Mouse (Mus musculus) liver (tissue): ENCODE measurements around the gene Lig3.
A peak's percentile ranks its signal among the peaks of the same experiment; 100 is the strongest.

Experiments used
- DNase-seq: peaks from one replicate; pipeline ENCODE4 v3.0.0-alpha.2; 2020; ENCODE audit warnings: mixed read lengths

The Lig3 gene

DNA sequence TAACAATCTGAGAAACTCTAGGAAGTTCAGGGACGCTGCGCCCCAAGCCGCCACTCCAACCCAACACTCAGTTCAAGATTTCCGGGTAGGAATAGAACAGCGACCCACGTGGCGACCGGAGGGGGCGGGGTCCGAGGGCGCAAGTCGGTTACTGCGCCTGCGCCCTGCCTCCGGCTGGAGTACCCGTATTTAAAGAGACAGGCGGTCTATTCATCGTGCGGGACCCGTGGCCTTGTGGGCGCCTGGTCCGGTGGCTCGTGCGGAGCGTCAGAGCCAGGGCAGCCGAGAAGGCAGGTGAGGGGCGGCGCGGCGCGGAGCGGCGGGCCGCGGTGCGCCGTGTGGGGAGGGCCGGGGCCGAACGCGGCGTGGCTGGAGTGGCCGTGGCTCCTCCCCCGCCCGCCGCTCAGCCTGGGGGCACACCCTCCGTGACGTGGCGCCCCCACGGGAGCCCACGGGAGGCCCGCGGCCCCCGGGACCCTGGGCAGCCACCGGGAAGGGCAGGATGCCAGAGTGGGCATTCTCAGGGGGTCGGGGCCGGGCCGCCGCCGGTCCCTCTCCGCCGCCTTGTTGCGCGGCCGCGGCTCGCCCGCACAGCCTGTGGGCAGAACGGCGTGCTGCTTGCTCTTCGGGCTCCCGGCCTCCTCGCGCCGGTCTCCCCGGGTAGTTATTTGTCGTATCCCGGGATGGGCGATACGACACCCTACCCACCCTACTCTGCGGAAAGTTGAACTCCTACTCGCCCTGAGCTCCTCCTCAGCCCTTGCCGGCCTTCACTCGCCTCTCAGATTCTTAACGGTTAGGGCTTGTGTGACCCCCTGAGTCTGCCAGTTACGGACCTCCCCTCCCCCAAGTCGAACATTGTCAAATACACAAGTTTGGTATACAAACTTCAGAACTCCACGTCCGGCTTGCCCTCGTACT is at the start of gene Lig3:
TSS of gene Lig3 (plus strand) at position 126 of the 921 bp plus-strand sequence.
- DNase-seq: peak; percentile 93

DNA sequence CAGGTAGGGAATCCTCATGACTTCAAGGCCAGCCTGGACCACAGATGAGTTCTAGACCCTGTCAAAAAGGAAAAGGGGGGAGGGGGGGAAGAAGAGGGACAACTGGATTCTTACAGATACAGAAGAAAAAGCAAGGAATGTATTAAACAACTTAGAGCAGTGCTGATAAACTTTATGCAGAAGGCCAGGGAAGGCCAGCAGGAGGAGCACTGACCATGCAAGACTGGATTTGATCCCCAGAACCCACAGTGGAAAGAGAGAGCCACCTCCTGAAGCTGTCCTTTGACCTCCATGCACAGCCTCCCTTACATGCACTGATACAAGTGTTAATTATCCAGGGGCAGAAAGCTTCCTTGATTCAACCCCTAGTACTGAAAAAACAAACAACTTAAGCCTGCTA is 46.7 kb upstream of the Lig3 start:
- no peak for DNase-seq

DNA sequence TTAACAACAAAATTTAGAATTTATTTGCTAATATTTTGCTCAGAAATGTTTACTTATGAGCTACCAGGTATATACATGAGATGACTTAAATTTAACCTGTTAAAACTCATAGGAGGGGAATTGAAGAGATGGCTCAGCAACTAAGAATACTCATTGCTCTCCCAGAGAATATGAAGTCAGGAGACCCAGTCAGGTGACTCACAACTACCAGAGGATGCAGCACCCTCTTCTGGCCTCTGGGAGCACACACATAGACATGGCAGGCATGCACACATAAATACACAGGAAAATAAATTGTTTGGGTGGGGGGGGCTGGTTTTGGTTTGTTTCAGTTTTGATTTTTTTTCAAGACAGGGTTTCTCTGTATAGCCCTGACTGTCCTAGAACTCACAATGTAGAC is 41.9 kb upstream of the Lig3 start:
- DNase-seq: no peak

DNA sequence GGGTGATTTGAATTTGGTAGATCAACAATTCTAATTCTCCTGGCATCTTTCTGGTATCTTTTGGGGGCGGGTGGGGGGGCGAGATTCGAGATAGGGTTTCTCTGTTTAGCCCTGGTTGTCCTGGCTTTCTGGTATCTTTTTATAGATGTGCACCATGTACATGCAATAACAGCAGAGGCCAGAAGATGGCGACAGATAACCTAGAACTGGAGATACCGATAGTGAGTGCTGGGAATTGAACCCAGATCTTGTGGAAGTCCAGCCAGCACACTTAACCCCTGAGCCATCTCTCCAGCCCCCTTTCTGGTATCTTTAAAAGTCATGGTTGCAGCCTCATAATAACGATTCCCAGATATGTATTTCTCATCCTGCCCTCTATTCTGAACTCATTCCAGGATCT is 34.8 kb upstream of the Lig3 start:
- DNase-seq: peak; percentile 69

DNA sequence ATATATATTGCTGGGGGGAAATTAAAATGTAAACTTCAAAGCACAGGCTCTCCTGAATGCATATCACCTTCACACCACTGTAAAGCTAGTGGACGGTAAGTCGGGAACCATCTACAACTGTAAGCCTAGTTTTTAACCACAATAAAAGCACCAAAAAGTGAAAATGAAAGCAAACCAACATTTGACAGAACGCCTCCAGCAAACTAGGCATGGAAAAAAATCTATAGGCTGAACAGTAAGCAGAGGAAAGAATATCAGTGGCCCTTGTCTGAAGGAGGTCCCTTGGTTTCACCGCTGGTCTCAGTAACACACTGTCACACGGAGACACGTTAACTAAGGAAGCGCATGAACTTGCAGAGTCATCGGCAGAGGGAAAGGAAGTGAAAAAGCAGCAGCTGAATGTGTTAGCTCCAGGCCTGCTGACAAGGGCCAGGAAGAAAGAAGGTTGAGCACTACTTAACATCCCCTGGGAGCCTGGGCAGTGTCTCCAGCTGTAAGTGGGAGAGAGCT is 34.0 kb upstream of the Lig3 start:
- DNase-seq: peak; percentile 49

DNA sequence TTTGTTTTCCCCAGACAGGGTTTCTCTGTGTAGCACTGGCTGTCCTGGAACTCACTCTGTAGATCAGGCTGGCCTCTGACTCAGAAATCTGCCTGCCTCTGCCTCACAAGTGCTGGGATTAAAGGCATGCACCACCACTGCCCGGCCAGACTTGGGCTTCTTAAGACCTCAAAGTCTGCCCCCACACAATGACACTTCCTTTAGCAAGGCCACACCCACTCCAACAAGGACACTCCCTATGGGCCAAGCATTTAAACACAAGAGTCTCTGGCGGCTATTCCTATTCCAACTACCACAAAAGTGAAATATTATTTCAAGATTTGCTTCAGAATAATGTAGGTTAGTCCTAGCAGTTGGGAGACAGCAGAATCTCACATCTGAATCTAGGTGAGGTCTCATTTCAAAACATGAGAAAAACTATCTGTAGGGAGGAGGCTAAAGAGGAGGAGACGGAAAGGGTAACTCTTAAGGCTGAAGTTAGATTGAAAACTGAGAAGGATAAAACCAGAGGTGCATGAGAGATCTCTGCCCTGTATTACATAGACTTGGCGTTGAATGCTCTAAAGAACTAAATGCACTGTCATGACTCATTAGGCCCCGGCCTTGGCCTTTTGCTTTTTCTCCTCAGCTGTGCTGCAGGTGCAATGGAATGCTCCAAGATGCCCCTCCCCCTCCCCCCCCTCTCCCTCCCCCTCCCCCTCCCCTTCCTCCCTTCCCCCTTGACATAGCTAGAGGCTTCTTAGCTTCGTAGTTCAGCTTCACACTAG is 28.4 kb upstream of the Lig3 start:
- no peak for DNase-seq

DNA sequence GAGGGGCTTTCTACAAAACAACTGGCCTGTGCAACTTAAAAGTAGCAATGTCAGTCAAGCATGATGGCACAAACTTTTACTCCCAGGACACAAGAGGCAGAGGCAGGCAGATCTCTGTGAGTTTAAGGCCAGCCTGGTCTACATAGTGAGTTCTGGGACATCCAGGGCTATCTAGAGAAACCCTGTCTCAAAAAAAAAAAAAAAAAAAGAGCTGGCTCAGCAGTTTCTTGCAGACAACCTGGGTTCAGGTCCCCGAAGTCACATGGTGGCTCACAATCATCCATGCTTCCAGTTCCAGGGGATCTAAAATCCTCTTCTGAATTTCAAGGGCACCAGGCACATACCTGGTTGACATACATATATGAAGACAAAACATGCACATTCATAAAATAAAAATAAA is 25.0 kb upstream of the Lig3 start:
- no peak for DNase-seq

DNA sequence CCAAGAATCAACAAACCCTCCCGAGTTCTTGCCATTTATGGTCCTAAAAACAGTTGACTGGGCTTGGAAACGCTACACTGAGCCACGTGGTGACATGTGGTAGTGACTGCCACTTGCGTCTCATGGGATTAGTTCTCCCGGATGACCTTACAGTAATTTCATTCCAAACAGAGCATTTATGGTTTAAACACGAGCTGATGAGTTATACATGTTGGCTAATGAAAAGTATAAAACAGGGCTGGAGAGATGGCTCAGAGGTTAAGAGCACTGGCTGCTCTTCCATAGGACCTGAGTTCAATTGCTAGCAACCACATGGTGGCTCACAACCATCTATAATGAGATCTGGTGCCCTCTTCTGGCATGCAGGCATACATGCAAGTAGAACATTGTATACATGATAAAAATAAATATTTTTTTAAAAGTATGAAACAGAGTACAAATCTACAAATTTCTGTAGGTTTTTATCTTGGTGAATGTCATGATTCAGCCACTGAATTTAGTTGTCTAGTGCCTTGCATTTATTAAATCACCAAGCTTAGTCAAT is 18.6 kb upstream of the Lig3 start:
- no peak for DNase-seq

DNA sequence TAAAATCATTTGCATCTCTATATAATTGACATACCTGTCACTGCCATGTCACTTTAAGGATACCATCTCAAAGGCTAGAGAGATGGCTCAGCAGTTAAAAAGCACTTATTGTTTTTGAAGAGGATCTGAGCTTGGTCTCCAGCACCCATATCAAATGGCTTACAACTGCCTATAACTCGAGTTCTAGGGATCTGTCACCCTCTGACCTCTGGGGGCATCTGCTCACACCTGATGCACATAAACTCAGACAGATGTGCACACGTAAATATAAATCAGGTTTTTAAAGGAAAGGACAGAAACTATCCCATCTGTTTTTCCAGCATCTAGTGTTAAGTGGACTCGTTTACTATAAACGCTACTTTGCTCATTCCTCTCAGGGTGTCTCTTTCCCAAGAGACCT is 17.6 kb upstream of the Lig3 start:
- no peak for DNase-seq

DNA sequence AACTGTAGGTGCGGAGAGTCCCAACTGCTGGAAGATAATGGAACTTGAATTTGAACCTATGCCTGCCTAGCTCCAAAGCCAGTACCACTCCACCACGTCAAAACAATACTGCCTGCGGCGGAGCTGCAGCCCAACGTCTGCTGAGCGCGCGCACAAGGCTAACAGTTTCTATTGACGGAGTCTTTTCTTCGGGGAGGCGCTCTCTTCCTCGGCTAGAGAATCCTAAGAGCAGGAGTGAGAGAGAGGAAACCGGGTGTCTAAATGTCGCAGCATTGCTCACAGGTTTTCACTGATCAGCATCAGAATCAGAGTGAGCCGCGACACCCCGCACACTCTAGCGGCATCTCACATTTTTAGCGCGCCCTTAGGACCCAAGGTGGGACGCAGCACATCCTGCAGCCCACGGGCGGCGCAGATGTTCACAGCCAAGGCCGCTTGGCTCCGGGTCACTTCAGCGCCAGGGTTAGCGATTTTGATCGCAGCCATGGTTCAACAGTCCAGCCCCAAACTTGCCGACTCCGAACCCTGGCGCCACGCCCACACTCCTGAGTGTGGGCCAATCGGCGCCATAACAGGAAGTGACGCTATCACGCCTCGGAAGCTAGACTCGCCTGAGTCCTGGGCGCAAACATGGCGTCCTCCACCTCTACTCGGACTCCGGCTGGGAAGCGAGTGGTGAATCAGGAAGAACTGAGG is 17.0 kb upstream of the Lig3 start, which contains the start of the genes Cct6b and Zfp830:
TSS of gene Cct6b (minus strand) at position 580 of the 696 bp plus-strand sequence.
TSS of gene Zfp830 (plus strand) at position 604 of the 696 bp plus-strand sequence.
- DNase-seq: peak; percentile 94

DNA sequence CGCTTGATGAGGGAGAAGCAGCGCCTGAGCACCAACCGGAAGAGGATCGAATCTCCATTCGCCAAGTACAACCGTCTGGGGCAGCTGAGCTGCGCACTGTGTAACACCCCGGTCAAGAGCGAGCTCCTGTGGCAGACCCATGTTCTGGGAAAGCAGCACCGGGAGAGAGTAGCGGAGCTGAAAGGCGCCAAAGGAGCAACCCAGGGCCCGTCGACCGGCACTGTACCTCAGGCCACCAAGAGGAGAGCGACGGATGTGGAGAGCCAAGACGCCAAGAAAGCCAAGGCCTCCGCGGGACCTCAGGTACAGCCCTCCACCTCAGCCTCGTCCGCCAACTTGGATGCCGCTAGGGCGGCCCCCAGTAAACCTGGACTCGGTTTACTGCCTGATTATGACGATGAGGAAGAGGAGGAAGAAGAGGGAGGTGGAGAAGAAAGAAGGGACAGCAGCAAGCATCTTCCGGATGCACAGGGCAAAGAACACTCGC is 16.4 kb upstream of the Lig3 start:
- peak; percentile 35 for DNase-seq

DNA sequence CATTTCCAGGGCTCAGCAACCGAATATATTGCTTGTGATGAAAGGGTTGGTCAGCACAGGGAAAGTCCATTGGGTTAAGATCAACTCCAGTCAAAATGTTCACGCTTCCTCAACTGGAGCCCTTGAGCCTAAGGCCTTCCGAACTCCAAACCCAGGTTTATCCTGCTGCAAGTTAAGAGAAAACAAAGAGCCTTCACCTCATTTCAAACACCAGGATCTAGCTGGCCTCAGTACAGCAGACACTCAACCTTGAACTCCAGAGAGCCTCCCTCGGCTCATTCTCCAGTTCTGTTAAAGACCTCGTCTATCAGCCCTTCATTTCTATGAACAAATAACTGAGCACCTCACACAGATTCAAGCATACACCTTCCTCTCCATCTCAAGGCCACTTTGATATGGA is 774 bp upstream of the Lig3 start:
- no peak for DNase-seq

DNA sequence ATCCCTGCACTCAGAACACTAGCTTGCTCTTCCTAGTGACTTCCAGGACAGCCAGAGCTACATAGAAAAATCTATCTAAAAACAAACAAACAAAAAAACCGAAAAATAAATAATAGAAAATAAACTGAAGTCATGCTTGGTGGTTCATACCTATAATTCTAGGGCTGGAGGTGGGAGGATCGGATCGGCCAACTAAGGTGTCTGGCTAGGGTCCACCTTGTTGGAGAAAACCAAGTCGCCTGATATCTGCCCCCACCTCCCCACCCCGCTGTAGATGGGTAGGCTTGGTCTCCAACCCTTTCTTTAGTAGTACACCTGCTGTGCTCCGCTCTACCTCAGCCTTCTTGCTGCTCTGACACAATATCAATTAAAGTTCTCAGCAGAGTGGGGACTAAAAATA is 1.3 kb downstream of the Lig3 start:
- no peak for DNase-seq

DNA sequence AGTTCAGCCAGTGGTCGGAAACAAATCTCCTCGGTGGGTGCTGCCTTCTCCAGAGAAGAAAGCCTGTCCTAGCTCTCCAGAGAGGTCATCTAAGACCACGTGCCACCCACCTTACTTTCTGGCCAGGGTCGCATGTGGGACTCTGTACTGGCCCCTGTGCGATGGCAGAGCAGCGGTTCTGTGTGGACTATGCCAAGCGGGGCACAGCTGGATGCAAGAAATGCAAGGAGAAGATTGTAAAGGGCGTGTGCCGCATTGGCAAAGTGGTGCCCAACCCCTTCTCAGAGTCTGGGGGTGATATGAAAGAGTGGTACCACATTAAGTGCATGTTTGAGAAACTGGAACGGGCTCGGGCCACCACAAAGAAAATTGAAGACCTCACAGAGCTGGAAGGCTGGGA is 2.5 kb downstream of the Lig3 start:
- DNase-seq: no peak

DNA sequence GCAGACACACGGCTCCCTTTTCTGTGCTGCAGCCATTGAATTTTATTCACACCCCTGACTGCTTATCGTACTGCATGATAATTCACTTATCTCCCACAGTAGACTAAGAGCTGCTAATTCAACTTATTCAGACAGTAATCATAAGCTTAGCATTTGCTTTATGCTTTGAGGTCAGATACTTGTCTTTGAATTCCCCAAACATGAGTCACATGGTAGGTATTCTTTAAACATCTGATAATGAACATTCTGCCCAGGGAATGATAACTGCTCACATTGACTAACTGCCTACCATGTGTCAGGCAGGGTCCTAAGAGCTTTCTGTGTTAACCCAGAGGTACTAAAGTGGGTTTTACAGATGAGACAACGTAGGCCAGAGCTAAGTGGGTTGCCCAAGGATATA is 25.7 kb downstream of the Lig3 start:
- DNase-seq: no peak

DNA sequence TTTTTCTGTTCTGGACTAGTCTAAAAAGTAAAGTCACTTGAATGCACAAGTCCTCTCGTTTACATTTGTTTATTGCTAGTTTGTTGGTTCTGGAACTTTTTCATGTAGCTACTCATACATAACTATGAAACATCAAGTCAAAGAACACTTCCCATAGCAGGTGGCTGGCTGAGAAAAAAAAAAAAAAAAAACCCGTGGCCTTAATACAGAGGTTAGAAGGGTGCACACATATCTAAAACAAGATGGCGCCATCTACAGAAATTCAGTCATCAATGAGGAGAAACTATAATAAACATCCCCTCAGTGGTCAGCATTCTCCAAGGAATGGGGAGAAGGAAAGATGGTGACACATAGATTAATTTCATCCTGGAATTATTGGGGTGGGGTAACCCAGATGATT is 26.5 kb downstream of the Lig3 start:
- no peak for DNase-seq

DNA sequence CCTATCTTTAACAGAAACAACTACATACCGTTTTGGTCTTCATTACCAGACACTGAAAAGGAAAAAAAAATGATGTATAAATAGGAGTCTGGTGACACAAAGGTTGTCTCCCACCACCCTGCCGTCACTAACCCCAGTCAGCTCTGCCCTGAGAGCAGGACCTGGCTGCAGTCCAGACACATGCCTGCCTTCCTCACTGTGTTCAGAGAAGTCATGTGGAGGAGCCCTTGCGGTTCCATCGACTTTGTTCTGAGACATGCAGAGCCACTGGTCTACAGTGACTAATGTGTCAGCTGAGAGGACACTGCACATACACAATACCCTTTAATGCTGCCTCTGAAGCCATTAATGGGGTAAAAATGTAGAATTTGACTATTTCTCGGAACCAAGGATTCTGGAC is 27.6 kb downstream of the Lig3 start:
- DNase-seq: no peak

DNA sequence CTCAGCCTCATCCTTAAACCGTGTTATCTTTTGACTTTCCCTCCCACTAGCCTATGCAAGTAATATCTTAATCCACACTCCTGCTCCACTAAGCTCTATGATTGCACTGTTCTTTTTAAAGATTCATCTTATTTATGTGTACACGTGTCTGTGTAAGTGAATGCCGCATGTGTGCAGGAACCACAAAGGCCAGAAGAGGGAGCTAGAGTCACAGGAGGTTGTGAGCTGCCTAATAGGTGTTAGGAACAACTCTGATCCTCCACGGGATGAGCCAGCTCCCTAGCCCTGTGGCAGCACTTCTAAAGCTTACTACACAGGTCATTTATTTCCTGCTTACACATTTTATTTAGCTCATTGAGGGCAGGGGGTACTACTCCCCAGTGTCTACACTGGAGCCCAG is 38.4 kb downstream of the Lig3 start:
- peak; percentile 87 for DNase-seq

DNA sequence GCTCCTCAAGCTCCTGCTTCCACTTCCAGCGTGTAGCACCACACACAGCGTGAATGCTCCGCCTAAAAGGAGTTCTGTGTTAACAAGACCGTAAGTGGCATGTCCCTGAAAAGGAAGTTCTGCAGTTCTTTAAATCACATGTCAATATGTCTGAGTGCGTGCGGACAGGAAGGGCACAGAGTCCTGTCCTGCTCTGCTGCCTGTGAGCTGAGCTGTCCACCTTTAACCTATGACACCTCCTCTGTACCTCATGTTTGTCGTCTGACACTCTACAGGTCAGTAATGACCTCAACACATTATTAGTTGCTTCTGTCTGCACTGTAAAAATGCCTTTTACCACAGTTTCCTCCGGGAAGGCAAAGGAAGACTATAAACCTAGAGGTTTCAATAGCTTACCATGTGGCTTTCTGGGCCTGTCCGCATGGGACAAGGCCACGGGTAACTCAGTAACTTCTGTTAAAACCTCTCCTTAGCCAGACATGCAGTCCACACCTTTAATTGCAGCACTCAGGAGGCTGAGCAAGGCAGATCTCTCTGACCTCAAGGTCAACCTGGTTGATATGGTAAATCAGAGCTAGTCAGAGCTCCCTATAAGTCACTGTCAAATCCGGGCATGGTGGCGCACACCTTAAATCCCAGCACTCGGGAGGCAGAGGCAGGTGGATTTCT is 40.0 kb downstream of the Lig3 start:
- DNase-seq: no peak

DNA sequence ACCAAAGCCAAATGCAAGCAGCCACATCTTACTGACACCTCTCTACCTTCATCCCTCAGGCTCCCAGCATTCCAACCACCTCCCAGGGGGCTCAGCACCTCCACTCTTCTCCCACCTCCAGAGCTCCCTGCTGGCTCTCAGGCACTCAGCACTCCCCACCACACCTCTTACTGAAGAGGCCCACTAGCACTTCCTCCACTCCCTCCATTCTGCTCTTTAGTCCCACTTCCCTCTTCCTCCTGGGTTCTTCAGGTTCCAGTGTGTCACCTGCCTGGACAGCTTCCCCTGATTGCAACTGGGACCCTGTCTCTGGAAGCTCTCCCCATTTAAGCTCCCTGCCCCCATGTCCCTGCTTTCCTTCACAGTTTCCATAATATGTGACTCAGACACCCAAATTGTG is 45.9 kb downstream of the Lig3 start:
- DNase-seq: no peak

DNA sequence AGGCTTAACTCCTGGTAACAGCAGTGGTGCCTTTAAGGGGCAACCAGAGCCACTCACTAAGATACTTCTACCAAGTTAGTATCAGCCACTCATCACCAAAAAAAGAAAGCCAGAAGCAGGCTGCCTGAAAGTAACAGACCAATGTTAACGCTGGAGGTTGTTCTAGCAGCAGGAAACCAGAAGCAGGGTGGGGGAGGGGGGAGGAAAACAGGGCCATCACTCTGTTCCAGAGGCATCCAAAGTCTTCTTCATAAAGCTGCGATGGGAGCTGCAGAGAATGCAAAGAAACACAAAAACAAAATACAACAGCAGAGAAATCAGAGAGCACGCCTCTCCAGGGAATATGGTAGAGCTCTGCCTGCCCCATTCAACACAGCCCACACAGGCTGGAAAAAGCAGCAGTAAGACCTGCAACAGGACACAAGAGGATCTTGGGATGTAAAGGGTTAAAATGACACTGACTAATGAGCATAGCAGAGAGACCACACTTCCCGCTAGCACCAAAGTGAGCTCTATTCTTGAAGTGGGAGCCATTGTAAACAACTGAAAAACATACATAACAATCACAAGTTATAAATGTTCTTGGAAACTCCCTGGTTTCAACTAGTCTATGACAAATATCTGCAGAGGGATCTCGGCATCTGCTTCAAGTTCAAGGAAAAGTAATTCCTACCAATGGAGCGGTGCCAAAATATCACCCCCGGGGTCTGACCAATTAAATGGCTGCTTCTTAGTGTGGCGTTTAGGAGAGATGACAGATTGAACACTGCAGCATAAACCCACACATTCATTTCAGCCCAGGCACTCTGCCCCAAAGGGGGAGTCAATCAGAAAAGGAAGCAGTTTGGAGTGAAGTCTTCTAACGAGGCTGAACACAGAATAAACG is 50.3 kb downstream of the Lig3 start:
- DNase-seq: no peak
